Mouse (Mus musculus): ENCODE data around the gene Epha4. TPM values are rescaled to one million over a fixed set of nuclear protein-coding genes. Genes with fewer than 3 reads are reported as not detected.
A peak's percentile ranks its signal among the peaks of the same experiment; 100 is the strongest.

Epha4 gene
- total and polyA plus RNA-seq, 2 experiments from 2014 or later = 58.7 to 111 TPM

- no peak overlapping the region for H3K27ac ChIP-seq (ENCODE audit: low read depth, low read length)
- H3K4me1 ChIP-seq (ENCODE audit: insufficient read depth) = no peaks in the 10 kb centered on the region
- WGBS = 24% methylated on average over 8 of the region's 8 CpGs
- peak; percentile 45; the same call in 1 of the 2 replicates for ATAC-seq
- H3K27me3 ChIP-seq (ENCODE audit: insufficient read depth, low read length) = no peaks in the 10 kb centered on the region
- H3K9ac ChIP-seq = no peak overlapping the region
- no peak overlapping the region for H3K4me3 ChIP-seq (ENCODE audit: low read depth, low read length)
- H3K4me2 ChIP-seq (ENCODE audit: low read depth) = no peak overlapping the region
- H3K9me3 ChIP-seq (ENCODE audit: low read length) = no peaks in the 10 kb centered on the region
- no peak for DNase-seq
- H3K36me3 ChIP-seq (ENCODE audit: insufficient read depth) = peaks cover 24% of the 10 kb centered on the region
- TF ChIP-seq CTCF (IDR thresholded peaks at IDR 0.05; ENCODE audit: low read depth) = no peak
Measured at GRCm38 (mm10) chr1:77377550-77377980, 137.3 kb downstream of the Epha4 start.

- Histone ChIP-seq H3K36me3 (ENCODE audit: insufficient read depth) (peaks cover 23% of the 10 kb centered on the region), H3K27me3 (ENCODE audit: insufficient read depth, low read length) (no peaks in the 10 kb centered on the region), H3K4me2 (ENCODE audit: low read depth) (no peak overlapping the region), H3K27ac (ENCODE audit: low read depth, low read length) (no peak overlapping the region), H3K4me1 (ENCODE audit: insufficient read depth) (no peaks in the 10 kb centered on the region), H3K9ac (no peak overlapping the region), H3K4me3 (ENCODE audit: low read depth, low read length) (no peak overlapping the region), H3K9me3 (ENCODE audit: low read length) (no peaks in the 10 kb centered on the region)
- ATAC-seq (no peak), DNase-seq (no peak)
- no peak for TF ChIP-seq CTCF (IDR thresholded peaks at IDR 0.05; ENCODE audit: low read depth)
- WGBS = 64% methylated on average over 5 of the region's 5 CpGs
Measured at GRCm38 (mm10) chr1:77374054-77374453, 140.8 kb downstream of the Epha4 start.

DNA sequence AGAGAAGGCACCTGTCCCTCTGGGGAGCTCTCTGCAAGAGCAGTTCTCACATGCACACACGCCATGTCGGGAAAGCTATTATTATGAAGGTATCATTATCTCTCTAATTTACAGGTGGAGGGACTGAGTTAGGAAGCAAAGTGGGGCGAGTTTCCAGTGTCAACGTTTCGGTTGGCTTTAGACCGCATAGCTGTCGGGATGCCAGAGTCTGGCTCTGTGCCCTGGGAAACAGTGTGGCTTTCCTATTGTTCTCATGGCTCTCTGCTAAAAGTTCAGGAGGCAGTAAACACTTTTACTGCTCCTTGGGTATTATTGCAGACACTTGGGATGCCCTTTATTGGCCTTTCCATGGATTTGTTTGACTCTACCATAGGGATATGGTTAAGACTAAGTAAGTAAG lies 144.0 kb downstream of the Epha4 start:
- Histone ChIP-seq H3K4me2 (ENCODE audit: low read depth) (no peak overlapping the region), H3K9ac (no peak overlapping the region), H3K27ac (ENCODE audit: low read depth, low read length) (no peak overlapping the region), H3K27me3 (ENCODE audit: insufficient read depth, low read length) (no peaks in the 10 kb centered on the region), H3K9me3 (ENCODE audit: low read length) (no peaks in the 10 kb centered on the region), H3K36me3 (ENCODE audit: insufficient read depth) (peaks cover 29% of the 10 kb centered on the region), H3K4me3 (ENCODE audit: low read depth, low read length) (no peak overlapping the region), H3K4me1 (ENCODE audit: insufficient read depth) (no peaks in the 10 kb centered on the region)
- no peak for TF ChIP-seq CTCF (IDR thresholded peaks at IDR 0.05; ENCODE audit: low read depth)
- 48% methylated on average over 7 of the region's 7 CpGs for WGBS
- ATAC-seq (no peak), DNase-seq (no peak)

GRCm38 (mm10) chr1:77369255-77369837 lies 145.5 kb downstream of the Epha4 start:
- H3K4me3 ChIP-seq (ENCODE audit: low read depth, low read length) = no peak overlapping the region
- no peaks in the 10 kb centered on the region for H3K27me3 ChIP-seq (ENCODE audit: insufficient read depth, low read length)
- no peak for TF ChIP-seq CTCF (IDR thresholded peaks at IDR 0.05; ENCODE audit: low read depth)
- ATAC-seq = no peak
- no peak for DNase-seq
- no peak overlapping the region for H3K9ac ChIP-seq
- H3K36me3 ChIP-seq (ENCODE audit: insufficient read depth) = peaks cover 24% of the 10 kb centered on the region
- 81% methylated on average over 18 of the region's 18 CpGs for WGBS
- no peaks in the 10 kb centered on the region for H3K4me1 ChIP-seq (ENCODE audit: insufficient read depth)
- H3K9me3 ChIP-seq (ENCODE audit: low read length) = no peaks in the 10 kb centered on the region
- H3K4me2 ChIP-seq (ENCODE audit: low read depth) = no peak overlapping the region
- no peak overlapping the region for H3K27ac ChIP-seq (ENCODE audit: low read depth, low read length)

- DNase-seq (no peak), ATAC-seq (no peak)
- no peaks in the 10 kb centered on the region for H3K4me1 ChIP-seq (ENCODE audit: insufficient read depth)
- H3K27me3 ChIP-seq (ENCODE audit: insufficient read depth, low read length) = no peaks in the 10 kb centered on the region
- WGBS = 85% methylated on average over 3 of the region's 3 CpGs
- H3K36me3 ChIP-seq (ENCODE audit: insufficient read depth) = peaks cover 6% of the 10 kb centered on the region; the same call in 1 of the 2 replicates
- no peaks in the 10 kb centered on the region for H3K9me3 ChIP-seq (ENCODE audit: low read length)
- H3K27ac ChIP-seq (ENCODE audit: low read depth, low read length) = no peak overlapping the region
- no peak overlapping the region for H3K9ac ChIP-seq
- H3K4me2 ChIP-seq (ENCODE audit: low read depth) = no peak overlapping the region
- no peak overlapping the region for H3K4me3 ChIP-seq (ENCODE audit: low read depth, low read length)
- no peak for TF ChIP-seq CTCF (IDR thresholded peaks at IDR 0.05; ENCODE audit: low read depth)
Measured at GRCm38 (mm10) chr1:77365850-77366249, 149.0 kb downstream of the Epha4 start.

- Histone ChIP-seq H3K36me3 (ENCODE audit: insufficient read depth) (peaks cover 6% of the 10 kb centered on the region; the same call in 1 of the 2 replicates), H3K4me1 (ENCODE audit: insufficient read depth) (no peaks in the 10 kb centered on the region), H3K9ac (no peak overlapping the region), H3K27me3 (ENCODE audit: insufficient read depth, low read length) (no peaks in the 10 kb centered on the region), H3K27ac (ENCODE audit: low read depth, low read length) (no peak overlapping the region), H3K4me3 (ENCODE audit: low read depth, low read length) (no peak overlapping the region), H3K9me3 (ENCODE audit: low read length) (no peaks in the 10 kb centered on the region), H3K4me2 (ENCODE audit: low read depth) (no peak overlapping the region)
- 81% methylated on average over 3 of the region's 3 CpGs for WGBS
- no peak for ATAC-seq
- DNase-seq = no peak
- TF ChIP-seq CTCF (IDR thresholded peaks at IDR 0.05; ENCODE audit: low read depth) = no peak
Measured at GRCm38 (mm10) chr1:77364596-77364995, 150.3 kb downstream of the Epha4 start.

- no peaks in the 10 kb centered on the region for H3K27me3 ChIP-seq (ENCODE audit: insufficient read depth, low read length)
- H3K4me3 ChIP-seq (ENCODE audit: low read depth, low read length) = no peak overlapping the region
- 79% methylated on average over 1 of the region's 1 CpGs for WGBS
- DNase-seq (no peak), ATAC-seq (no peak)
- H3K9me3 ChIP-seq (ENCODE audit: low read length) = no peaks in the 10 kb centered on the region
- H3K27ac ChIP-seq (ENCODE audit: low read depth, low read length) = no peak overlapping the region
- peaks cover 5% of the 10 kb centered on the region; the same call in 1 of the 2 replicates for H3K36me3 ChIP-seq (ENCODE audit: insufficient read depth)
- H3K4me2 ChIP-seq (ENCODE audit: low read depth) = no peak overlapping the region
- no peak overlapping the region for H3K9ac ChIP-seq
- no peak for TF ChIP-seq CTCF (IDR thresholded peaks at IDR 0.05; ENCODE audit: low read depth)
- H3K4me1 ChIP-seq (ENCODE audit: insufficient read depth) = no peaks in the 10 kb centered on the region
Measured at GRCm38 (mm10) chr1:77363848-77364247, 151.0 kb downstream of the Epha4 start.

Data from forebrain, postnatal 0 days (tissue).